Mouse (Mus musculus) heart, adult 2 months (tissue): ENCODE results near the gene Plppr3. TPM values are rescaled to one million over a fixed set of nuclear protein-coding genes. Genes with fewer than 3 reads are reported as not detected.

Experiments used
- DNase-seq, 2 experiments: peaks; one replicate each; pipeline ENCODE4 v3.0.0; 2021
- H3K27ac ChIP-seq: fragments of 200-600 bp; 2 replicates; pipeline ENCODE4 v1.8.1; 2022
- H3K27me3 ChIP-seq: fragments of 200-500 bp; 2 replicates; pipeline ENCODE4 v1.6.1; 2012; ENCODE audit warnings: mild to moderate bottlenecking, low read length, inconsistent platforms, mixed read lengths; ENCODE audit not compliant: control insufficient read depth, insufficient read depth
- H3K36me3 ChIP-seq: fragments of 200-500 bp; 2 replicates; pipeline ENCODE4 v1.6.1; 2012; ENCODE audit warnings: low read length, inconsistent platforms; ENCODE audit not compliant: control insufficient read depth, insufficient read depth
- H3K4me1 ChIP-seq: fragments of 200-500 bp; 2 replicates; pipeline ENCODE4 v1.6.1; 2011; ENCODE audit warnings: low read length; ENCODE audit not compliant: control insufficient read depth, insufficient read depth
- H3K4me3 ChIP-seq: fragments of 200-600 bp; 2 replicates; pipeline ENCODE4 v1.8.1; 2022
- H3K79me2 ChIP-seq: fragments of 200-500 bp; replicated peaks from 2 replicates; pipeline ENCODE4 v1.6.1; 2012; ENCODE audit warnings: mild to moderate bottlenecking, inconsistent platforms, low read length, moderate library complexity, mixed read lengths; ENCODE audit not compliant: control insufficient read depth, insufficient read depth
- H3K9ac ChIP-seq: fragments of 200-500 bp; 2 replicates; pipeline ENCODE4 v1.6.1; 2012; ENCODE audit warnings: low read depth, mild to moderate bottlenecking, control low read depth, inconsistent platforms, low read length, mixed read lengths
- CTCF ChIP-seq: fragments of 200-600 bp; IDR thresholded peaks from 2 replicates; pipeline ENCODE4 v1.8.1; 2022; ENCODE audit warnings: antibody characterized with exemption, mild to moderate bottlenecking, moderate library complexity
- EP300 ChIP-seq: fragments of 200-500 bp; IDR thresholded peaks from 2 replicates; pipeline ENCODE4 v1.6.1; 2011; ENCODE audit warnings: low read depth, low read length, control low read depth; ENCODE audit not compliant: insufficient read depth
- POLR2A ChIP-seq: fragments of 200-500 bp; IDR thresholded peaks from 2 replicates; pipeline ENCODE4 v1.6.1; 2011; ENCODE audit warnings: mild to moderate bottlenecking, low read depth, low read length, control low read depth; ENCODE audit not compliant: insufficient read depth
- WGBS: fragments of 180-500 bp; shearing (Covaris S2); methylation state at CpG from one replicate; pipeline ENCODE4 v1.1.7; 2018; 5-methylcytosine and 5-hydroxymethylcytosine counted together
- intact Hi-C: fragments of 180-260 bp; cut with DNase I; formaldehyde crosslinking; loops from one replicate; pipeline ENCODE4 v1.15.1; 2025
- polyA plus RNA-seq: library from polyadenylated mRNA; depleted of rRNA; stranded (reverse); fragments of >200 nt; gene quantifications from 2 replicates; pipeline ENCODE4 v1.2.3, GENCODE M21; 2012
- total RNA-seq, 2 experiments: library from RNA; stranded (reverse); gene quantifications; 2 replicates each; pipeline ENCODE4 v1.2.3; 2021

Plppr3 gene
- total and polyA plus RNA-seq, 3 experiments: 0.20 to 0.80 (median 0.31) TPM

GRCm38 (mm10) chr10:79884446-79884845 lies 10.0 kb upstream of the Plppr3 start:
- no peak for TF ChIP-seq POLR2A
- no peak for TF ChIP-seq EP300
- TF ChIP-seq CTCF: no peak
- H3K27ac ChIP-seq: no peak overlapping the region; the same call in 1 of the 2 replicates
- no peaks in the 10 kb centered on the region for H3K79me2 ChIP-seq
- H3K9ac ChIP-seq: no peak overlapping the region
- H3K4me1 ChIP-seq: no peaks in the 10 kb centered on the region
- H3K27me3 ChIP-seq: no peaks in the 10 kb centered on the region
- no peaks in the 10 kb centered on the region for H3K36me3 ChIP-seq
- H3K4me3 ChIP-seq: no peak overlapping the region
- DNase-seq: peak; percentile 79 to 86
- intact Hi-C loops: loop anchor here (5.0 kb wide), 1 partner anchor 52 kb away; no protein-coding TSS in a partner anchor
- WGBS: 39% methylated on average over 4 of the region's 4 CpGs

GRCm38 (mm10) chr10:79883297-79884084 lies 9.1 kb upstream of the Plppr3 start:
- Histone ChIP-seq H3K4me3 (no peak overlapping the region), H3K9ac (no peak overlapping the region), H3K4me1 (no peaks in the 10 kb centered on the region), H3K27ac (no peak overlapping the region; the same call in 1 of the 2 replicates), H3K27me3 (no peaks in the 10 kb centered on the region), H3K36me3 (no peaks in the 10 kb centered on the region), H3K79me2 (no peaks in the 10 kb centered on the region)
- WGBS: 23% methylated on average over 22 of the region's 22 CpGs
- TF ChIP-seq EP300 (peak; percentile 66; the same call in 1 of the 2 replicates), POLR2A (no peak), CTCF (peak; percentile 91)
- intact Hi-C loops: loop anchor here (1.0 to 5.0 kb wide), 3 partner anchors 27 to 51 kb away; no protein-coding TSS in a partner anchor
- peak; percentile 76 to 84 for DNase-seq

GRCm38 (mm10) chr10:79881981-79882380 lies 7.5 kb upstream of the Plppr3 start:
- 0 out of 2 replicates have a peak overlapping the region, but pooled peaks have one; percentile 16 for H3K9ac ChIP-seq
- no peaks in the 10 kb centered on the region for H3K27me3 ChIP-seq
- intact Hi-C loops: loop anchor here (2.0 to 5.0 kb wide), 2 partner anchors 25 to 50 kb away; no protein-coding TSS in a partner anchor
- H3K79me2 ChIP-seq: no peaks in the 10 kb centered on the region
- no peak overlapping the region for H3K27ac ChIP-seq
- no peak overlapping the region for H3K4me3 ChIP-seq
- peaks cover 6% of the 10 kb centered on the region for H3K4me1 ChIP-seq
- DNase-seq: no peak
- WGBS: 12% methylated on average over 22 of the region's 22 CpGs
- H3K36me3 ChIP-seq: no peaks in the 10 kb centered on the region
- no peak for TF ChIP-seq POLR2A
- no peak for TF ChIP-seq EP300
- no peak for TF ChIP-seq CTCF

- no peak overlapping the region for H3K27ac ChIP-seq
- H3K4me3 ChIP-seq: no peak overlapping the region
- intact Hi-C loops: loop anchor here (5.0 kb wide), 1 partner anchor 48 kb away; no protein-coding TSS in a partner anchor
- H3K4me1 ChIP-seq: peaks cover 6% of the 10 kb centered on the region
- no peaks in the 10 kb centered on the region for H3K36me3 ChIP-seq
- H3K27me3 ChIP-seq: no peaks in the 10 kb centered on the region
- TF ChIP-seq CTCF (no peak), EP300 (no peak), POLR2A (no peak)
- no peaks in the 10 kb centered on the region for H3K79me2 ChIP-seq
- no peak overlapping the region for H3K9ac ChIP-seq
- WGBS: 45% methylated on average over 9 of the region's 9 CpGs
- no peak for DNase-seq
Measured at GRCm38 (mm10) chr10:79880721-79881120, 6.3 kb upstream of the Plppr3 start.

DNA sequence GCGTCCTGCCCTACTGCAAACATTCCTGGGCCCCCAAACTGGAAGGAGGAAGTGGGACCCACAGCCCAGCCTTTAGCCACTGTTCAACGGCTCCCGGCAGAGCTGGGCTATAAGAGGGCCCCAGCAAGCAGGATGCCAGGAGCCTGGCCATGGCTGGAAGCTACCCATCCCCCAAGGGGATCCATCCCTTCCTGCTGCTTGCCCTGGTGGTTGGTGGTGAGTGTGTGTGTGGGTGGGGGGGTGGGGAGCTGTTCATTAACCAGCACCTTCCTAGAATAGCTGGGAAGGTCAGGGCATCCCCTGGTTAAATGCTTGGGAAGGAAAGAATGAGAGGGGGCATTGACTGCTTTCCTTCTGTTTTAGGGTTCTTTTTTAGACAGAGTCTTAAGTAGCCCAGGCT lies 5.1 kb upstream of the Plppr3 start:
- no peak for TF ChIP-seq EP300
- no peak for TF ChIP-seq CTCF
- TF ChIP-seq POLR2A: no peak
- Histone ChIP-seq H3K27me3 (0 out of 2 replicates have a peak, but pooled peaks cover 1% of the 10 kb centered on the region), H3K9ac (no peak overlapping the region), H3K27ac (no peak overlapping the region), H3K4me1 (peaks cover 6% of the 10 kb centered on the region), H3K36me3 (no peaks in the 10 kb centered on the region), H3K79me2 (no peaks in the 10 kb centered on the region), H3K4me3 (no peak overlapping the region)
- WGBS: 45% methylated on average over 3 of the region's 3 CpGs
- DNase-seq: no peak
- intact Hi-C loops: no loop called here

DNA sequence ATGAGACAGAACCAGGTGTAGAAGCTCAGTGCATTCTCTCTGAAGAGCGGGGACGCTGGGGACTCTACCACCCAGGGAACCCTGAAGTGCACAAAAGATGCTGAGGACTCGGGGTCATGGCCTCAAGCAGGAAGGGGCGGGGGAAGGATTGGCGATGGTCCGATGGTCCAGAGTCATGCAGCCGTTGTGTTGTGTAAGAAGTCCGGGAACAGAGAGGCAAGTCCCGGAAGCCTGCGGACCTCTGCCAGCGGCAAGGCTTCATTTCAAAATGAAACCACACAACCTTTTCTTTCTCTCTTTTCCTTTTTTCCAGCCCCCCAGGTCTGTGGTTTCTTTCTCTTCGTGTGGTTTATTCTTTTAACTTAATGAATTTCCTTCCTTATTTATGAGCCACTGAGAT lies 3.3 kb upstream of the Plppr3 start:
- intact Hi-C loops: no loop called here
- Histone ChIP-seq H3K9ac (no peak overlapping the region), H3K79me2 (no peaks in the 10 kb centered on the region), H3K36me3 (no peaks in the 10 kb centered on the region), H3K4me3 (no peak overlapping the region), H3K4me1 (peaks cover 7% of the 10 kb centered on the region), H3K27me3 (peaks cover 4% of the 10 kb centered on the region; the same call in 1 of the 2 replicates), H3K27ac (peak overlapping the region; percentile 26; the same call in 1 of the 2 replicates)
- peak; percentile 61 to 74 for DNase-seq
- TF ChIP-seq CTCF: no peak
- 0 out of 2 replicates have a peak, but pooled peaks have one; percentile 39 for TF ChIP-seq EP300
- WGBS: 32% methylated on average over 12 of the region's 12 CpGs
